Mouse (Mus musculus): ENCODE measurements at regions not wholly inside any gene's neighbourhood (a gene's known extent, or its start where the extent isn't known, plus 50 kb on each side); places are given as distances from the start of the nearest gene placed in this dataset.

DNA sequence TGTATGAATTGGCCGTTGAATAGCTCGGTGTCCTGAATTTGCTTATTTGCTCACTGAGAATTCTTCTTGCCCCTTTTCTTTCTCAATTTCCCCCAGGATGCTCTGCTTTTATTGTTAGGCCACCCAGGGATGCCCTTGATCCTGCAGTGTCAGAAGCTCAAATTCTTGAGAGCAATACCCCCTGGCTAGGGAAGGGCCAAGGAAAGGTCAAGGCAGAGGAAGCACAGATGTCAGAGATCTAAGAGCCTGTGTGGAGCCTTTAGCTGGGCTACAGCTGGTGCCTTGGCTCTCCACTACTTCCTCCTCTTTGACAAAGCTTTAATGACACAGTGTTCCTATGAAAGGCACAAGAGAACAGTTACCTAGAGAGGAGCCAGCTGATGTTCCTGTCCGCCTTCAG is 141.2 kb downstream of the Tmsb4x start:
- TF ChIP-seq EP300 (IDR thresholded peaks at IDR 0.05; ENCODE audit: low read depth) = no peak
- no peak for TF ChIP-seq CTCF (IDR thresholded peaks at IDR 0.05; ENCODE audit: low read depth)

Data from liver, embryonic 14.5 days (tissue).